Mouse (Mus musculus) monocyte, adult 5-6 weeks (primary cell): ENCODE measurements around the gene Rdx. TPM values are rescaled to one million over a fixed set of nuclear protein-coding genes. Genes with fewer than 3 reads are reported as not detected.
A peak's percentile ranks its signal among the peaks of the same experiment; 100 is the strongest.

Source experiments
- ATAC-seq: fragments of 153-309, 156-312 bp; replicated peaks from 2 replicates; pipeline ENCODE4 v1.8.0; 2017; ENCODE audit warnings: mild to moderate bottlenecking; ENCODE audit not compliant: low TSS enrichment, insufficient number of reproducible peaks, severe bottlenecking, poor library complexity, low FRiP score
- total RNA-seq: library from RNA; stranded (forward); fragments of 200-1000, 200-491, 200-594 nt; gene quantifications from 3 replicates; pipeline ENCODE4 v1.2.3, GENCODE M21; 2017

Rdx gene
- 99.0 to 134 TPM (median 123 TPM) in 3 replicates for total RNA-seq

- ATAC-seq = peak; percentile 34
Observed at GRCm38 (mm10) chr9:52047129-52047820, at the start of gene Rdx. Gene Rdx (plus strand): TSS chr9:52047173.

- ATAC-seq = no peak
Observed at GRCm38 (mm10) chr9:52003501-52003900, 43.5 kb upstream of the Rdx start.

- ATAC-seq = no peak
Observed at GRCm38 (mm10) chr9:52007341-52007740, 39.6 kb upstream of the Rdx start.

GRCm38 (mm10) chr9:52008511-52008910, 38.5 kb upstream of the Rdx start:
- ATAC-seq = no peak

- no peak for ATAC-seq
Observed at GRCm38 (mm10) chr9:52012311-52012710, 34.7 kb upstream of the Rdx start.

GRCm38 (mm10) chr9:52012781-52013436, 34.1 kb upstream of the Rdx start:
- ATAC-seq = no peak

GRCm38 (mm10) chr9:52013900-52014455, 33.0 kb upstream of the Rdx start:
- ATAC-seq = no peak

DNA sequence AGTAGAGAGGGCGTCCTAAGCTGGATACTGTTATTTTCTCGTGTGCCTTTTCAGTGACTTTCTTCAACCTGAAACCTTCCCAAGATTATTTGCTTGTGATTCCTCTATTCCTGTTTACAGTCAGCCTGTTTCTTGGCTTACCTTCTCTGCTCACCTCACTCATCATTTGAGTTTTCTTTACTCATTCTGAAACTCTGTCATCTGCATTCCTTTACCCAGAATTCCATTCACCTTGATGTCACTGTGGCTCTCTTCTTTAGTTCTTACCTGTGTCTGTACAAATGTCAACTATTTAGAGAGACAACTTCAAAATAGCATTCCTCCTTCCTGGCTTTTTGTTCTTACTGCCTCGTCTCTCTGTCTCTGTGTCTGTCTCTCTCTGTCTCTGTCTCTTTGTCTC, 29.9 kb upstream of the Rdx start:
- ATAC-seq = no peak

DNA sequence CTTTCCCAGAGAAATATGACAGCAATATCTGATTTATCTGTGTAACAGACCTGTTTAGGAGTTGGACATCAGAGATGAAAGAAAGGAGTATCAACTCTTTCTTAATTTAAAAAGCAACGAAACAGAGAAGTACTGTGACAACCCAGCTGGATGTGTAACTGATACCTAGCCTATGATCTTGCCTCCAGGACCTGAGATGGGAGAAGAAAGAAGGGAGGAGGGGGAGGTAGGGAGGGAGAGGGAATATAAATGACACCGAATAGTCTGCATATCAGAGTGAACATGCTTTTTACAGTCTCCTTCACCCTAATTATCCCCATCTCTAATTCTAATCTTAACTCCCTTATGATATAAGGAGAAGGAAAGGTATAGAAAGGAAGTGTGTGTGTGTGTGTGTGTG, 29.1 kb upstream of the Rdx start:
- ATAC-seq = no peak

GRCm38 (mm10) chr9:52018505-52018904, 28.5 kb upstream of the Rdx start:
- no peak for ATAC-seq

- ATAC-seq = no peak
Observed at GRCm38 (mm10) chr9:52027257-52028020, 19.5 kb upstream of the Rdx start.

- no peak for ATAC-seq
Observed at GRCm38 (mm10) chr9:52028521-52029405, 18.2 kb upstream of the Rdx start.

GRCm38 (mm10) chr9:52031501-52031900, 15.5 kb upstream of the Rdx start:
- ATAC-seq = no peak

DNA sequence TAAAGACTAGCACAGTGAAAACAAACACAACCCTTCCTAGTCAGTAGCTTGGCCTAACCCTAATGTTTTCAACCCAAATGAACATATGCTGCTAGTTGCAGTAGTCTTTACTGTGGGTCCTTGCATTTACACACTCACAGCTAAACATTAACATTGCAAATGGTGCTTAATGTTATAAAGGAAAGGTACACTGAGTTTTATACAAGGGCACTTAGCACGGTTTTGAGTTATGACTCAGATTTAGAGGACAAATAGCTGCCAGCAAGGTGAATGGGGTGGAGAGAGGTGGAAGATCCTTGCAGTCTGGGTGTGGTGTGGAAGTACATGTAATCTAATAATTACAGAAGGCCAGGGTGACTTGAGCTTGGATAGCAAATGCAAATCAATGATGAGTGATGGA, 9.5 kb upstream of the Rdx start:
- ATAC-seq = no peak

DNA sequence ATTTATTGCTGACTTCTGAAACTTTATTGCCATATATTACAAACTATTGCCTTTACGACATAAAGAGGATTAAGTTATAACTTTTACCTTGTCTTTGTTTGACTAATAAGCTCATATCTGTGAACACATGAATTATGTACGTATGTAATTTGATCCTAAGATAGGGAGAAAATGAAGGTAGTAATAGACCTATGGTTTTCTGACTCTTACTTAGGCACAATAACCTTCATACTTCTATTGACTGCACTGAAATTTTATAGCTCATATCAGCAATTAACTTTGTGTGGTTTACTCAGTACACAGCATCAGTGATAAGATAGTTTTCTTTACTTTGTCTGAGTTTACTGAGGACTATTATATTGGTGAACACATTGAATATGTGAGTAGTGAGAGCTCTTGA, 5.3 kb upstream of the Rdx start:
- ATAC-seq = no peak

DNA sequence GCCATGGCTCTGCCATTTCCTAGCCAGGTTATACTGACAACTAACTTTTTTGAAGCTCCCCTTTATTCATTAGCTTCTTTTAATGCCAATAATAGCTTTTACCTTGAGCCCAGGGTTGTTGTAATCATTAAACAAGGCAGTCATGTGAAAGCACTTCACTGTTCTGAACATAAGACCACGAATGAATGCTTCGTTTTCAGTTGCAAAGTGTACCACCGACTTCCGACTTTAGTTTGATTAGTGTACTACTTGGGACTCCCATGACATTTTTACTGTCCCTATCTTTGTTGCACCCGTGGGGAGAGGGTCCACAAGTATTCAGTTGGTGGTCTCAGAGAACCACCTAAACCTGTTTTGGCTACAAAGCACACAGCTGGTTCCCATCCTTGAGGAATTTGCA, 287 bp upstream of the Rdx start:
- ATAC-seq = no peak

GRCm38 (mm10) chr9:52047821-52048649, 1.1 kb downstream of the Rdx start:
- ATAC-seq = peak; percentile 44; the same call in 1 of the 2 replicates

GRCm38 (mm10) chr9:52048650-52049081, 1.7 kb downstream of the Rdx start:
- ATAC-seq = no peak
